Mouse (Mus musculus): ENCODE data around the gene Cnih2.

Cnih2 gene

GRCm38 (mm10) chr19:5068570-5069234 lies 29.6 kb downstream of the Cnih2 start:
- no peak for DNase-seq (ENCODE audit: low read depth, low spot score)

DNA sequence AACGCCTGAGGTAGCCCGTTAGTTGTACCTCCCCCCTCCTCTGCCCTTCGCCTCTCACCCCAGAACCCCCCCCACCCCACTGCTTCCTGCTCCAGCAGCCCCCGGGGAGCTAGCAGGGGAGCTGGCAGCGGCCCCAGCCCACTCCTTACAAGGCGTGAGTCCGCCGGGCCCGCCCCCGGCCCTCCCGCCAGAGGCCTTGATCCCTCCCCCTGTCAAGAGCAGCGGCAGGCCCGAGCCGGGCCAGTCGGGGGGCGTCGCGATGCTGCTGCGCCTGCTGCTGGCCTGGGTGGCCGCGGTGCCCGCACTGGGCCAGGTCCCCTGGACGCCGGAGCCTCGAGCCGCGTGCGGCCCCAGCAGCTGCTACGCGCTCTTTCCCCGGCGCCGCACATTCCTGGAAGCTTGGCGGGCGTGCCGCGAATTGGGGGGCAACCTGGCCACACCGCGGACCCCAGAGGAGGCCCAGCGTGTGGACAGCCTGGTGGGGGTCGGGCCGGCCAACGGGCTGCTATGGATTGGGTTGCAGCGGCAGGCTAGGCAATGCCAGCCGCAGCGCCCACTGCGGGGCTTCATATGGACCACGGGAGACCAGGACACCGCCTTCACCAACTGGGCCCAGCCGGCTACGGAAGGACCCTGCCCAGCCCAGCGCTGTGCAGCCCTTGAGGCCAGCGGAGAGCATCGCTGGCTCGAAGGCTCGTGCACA lies 30.3 kb downstream of the Cnih2 start, which contains the start of gene Cd248:
TSS of gene Cd248 (plus strand) at position 212 of the 703 bp plus-strand sequence.
- DNase-seq (ENCODE audit: low read depth, low spot score), result peak; percentile 51

GRCm38 (mm10) chr19:5067040-5067799 lies 31.1 kb downstream of the Cnih2 start:
- peak; percentile 49 for DNase-seq (ENCODE audit: low read depth, low spot score)

DNA sequence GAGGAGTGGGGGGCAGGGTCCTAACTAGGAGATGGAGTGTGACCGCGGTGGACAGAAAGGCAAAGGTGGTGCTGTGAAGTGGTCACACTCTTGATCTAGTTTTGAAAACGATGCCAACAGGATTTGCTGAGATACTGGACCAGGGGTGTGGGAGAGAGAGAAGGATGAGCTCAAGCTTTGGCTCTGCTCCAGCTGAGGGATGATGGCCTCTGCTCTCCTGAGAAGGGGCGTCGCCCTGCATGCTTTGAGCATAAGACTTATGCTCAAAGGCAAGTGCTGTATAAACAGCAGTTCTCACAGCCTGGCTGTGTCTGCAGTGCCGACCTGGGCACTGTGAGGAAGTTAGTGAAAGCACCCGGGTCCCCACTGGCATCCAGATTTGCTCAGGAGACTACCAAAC lies 33.2 kb downstream of the Cnih2 start:
- no peak for DNase-seq (ENCODE audit: low read depth, low spot score)

GRCm38 (mm10) chr19:5062446-5062845 lies 35.9 kb downstream of the Cnih2 start:
- no peak for DNase-seq (ENCODE audit: low read depth, low spot score)

DNA sequence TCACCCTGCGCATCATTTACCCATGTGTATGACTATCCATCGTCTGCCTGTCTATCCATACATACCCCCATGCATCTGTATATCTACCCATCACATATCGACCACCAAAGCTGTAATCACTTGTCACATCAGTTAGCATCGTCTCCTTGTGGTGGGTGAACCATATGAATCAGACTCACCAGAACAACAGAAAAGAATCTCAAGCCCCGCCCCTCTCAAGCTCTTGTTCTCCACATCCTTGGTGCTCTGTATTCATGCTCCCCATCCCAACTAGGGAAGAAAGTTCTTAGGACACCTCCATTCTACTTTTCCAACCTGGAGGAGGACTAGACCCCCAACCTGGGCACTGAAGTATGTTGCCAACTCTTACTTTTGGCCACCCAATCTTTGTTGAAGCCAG lies 36.3 kb downstream of the Cnih2 start:
- no peak for DNase-seq (ENCODE audit: low read depth, low spot score)

- peak; percentile 76 for DNase-seq (ENCODE audit: low read depth, low spot score)
Observed at GRCm38 (mm10) chr19:5060365-5061330, 37.7 kb downstream of the Cnih2 start.

- DNase-seq (ENCODE audit: low read depth, low spot score), result peak; percentile 88
Observed at GRCm38 (mm10) chr19:5058801-5059771, 39.2 kb downstream of the Cnih2 start.

GRCm38 (mm10) chr19:5057876-5058775 lies 40.2 kb downstream of the Cnih2 start:
- peak; percentile 94 for DNase-seq (ENCODE audit: low read depth, low spot score)

GRCm38 (mm10) chr19:5056251-5056650 lies 42.1 kb downstream of the Cnih2 start:
- DNase-seq (ENCODE audit: low read depth, low spot score), result peak; percentile 70

DNA sequence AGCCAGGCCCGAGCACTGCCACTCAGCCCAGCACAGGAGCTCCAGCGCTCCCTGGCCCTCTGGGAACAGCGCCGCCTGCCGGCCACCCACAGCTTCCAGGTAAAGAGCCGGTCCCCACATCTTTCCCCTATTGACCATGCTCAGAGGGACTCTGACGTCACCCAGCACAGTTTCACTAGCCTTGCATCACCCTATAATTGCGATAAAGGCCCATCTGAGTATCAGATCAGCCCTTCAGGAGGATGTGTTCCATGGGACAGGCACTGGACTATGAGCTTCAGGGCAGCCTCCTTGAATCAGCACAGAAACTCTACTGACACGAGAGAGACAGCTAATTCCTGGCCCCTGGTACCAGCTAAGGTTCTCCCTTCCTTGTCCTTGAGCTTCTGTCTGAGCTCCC lies 44.4 kb downstream of the Cnih2 start:
- DNase-seq (ENCODE audit: low read depth, low spot score), result peak; percentile 83

DNA sequence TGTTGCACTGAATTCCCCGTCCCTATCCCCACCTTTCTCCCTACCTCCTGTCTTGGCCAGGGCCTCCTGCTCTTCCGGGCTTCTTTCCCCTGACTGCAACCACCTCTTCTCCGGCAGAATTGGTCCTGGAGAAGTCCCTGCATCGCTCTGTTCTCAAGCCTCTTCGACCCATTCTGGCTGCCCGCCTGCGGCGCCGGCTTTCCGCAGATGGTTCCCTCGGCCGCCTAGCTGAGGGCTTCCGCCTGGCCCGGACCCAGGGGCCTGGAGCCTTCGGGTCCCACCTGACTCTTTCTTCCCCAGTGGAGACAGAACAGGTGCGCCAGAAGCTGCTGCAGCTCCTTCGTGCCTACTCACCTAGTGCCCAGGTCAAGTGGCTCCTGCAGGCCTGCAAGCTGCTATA lies 45.5 kb downstream of the Cnih2 start:
- no peak for DNase-seq (ENCODE audit: low read depth, low spot score)

GRCm38 (mm10) chr19:5052166-5052822 lies 46.0 kb downstream of the Cnih2 start:
- no peak for DNase-seq (ENCODE audit: low read depth, low spot score)

DNA sequence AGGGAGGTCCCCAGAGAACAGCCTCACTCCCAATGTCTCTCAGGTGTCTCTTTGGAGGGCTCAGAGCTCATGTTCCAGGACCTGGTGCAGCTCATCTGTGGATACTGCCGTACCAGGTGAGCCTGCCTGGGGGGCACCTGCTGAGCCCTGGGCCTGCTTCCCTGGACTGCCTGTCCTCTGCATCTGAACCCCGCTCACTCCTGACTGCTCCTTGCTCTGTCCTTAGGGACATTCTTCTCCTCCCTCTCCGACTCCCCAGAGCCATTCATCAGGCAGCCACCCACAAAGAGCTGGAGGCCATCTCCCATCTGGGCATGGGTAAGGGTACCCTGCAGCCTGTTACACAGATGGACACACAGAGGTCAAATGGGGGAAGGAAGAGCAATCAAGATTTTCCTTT lies 46.8 kb downstream of the Cnih2 start:
- DNase-seq (ENCODE audit: low read depth, low spot score), result no peak

- DNase-seq (ENCODE audit: low read depth, low spot score), result peak; percentile 19
Observed at GRCm38 (mm10) chr19:5051031-5051430, 47.3 kb downstream of the Cnih2 start.

DNA sequence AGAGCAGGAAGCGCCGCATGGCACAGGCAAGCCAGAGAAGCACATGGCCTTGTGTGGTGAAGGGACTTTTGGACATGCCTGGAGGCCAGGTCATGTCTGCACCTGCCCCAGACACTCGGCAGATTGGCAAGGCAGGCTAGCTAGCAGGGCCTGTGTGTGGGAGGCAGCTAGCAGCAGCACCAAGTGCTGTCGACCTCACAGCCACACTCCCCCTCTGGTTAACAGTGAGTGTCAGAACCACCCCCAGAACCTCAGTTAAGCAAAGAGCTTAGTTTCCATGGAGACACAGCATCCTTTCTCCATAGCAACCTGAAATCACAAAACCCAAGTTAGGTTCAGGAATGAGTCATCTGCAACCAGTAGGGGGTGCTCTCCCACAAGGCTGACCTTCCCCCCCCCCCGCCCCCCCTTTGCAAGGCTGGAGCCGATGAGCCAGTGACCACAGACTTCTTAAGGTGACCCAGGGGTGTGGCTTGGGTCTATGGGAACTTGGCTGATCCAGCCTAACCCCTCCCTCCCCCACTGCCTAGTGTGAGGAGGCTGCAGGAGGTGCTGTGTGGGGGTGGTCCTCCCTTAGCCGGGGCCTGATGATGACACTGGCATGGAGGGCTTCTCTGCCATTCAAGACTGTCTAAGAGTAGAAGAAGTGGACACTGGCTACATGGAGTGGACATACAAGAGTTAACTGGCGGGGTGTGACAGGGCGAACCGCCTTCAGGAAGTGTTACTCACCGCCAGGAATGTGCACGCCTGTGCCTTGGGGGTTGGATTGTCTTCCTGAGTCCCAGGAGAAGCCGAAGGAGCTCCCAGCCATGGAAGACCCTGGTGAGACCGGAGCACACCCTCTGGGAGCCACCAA lies 48.0 kb downstream of the Cnih2 start, which contains the start of gene Rin1:
TSS of gene Rin1 (plus strand) at position 435 of the 859 bp plus-strand sequence.
- DNase-seq (ENCODE audit: low read depth, low spot score), result peak; percentile 88

- DNase-seq (ENCODE audit: low read depth, low spot score), result no peak
Observed at GRCm38 (mm10) chr19:5049325-5049724, 49.0 kb downstream of the Cnih2 start.
